Mouse (Mus musculus) telencephalon, adult 2 months (tissue): ENCODE measurements around the gene Tssk2.

Source experiments
- DNase-seq: peaks from one replicate; pipeline ENCODE4 v3.0.0-alpha.2; 2011; ENCODE audit warnings: low read depth, low spot score

Gene Tssk2

DNA sequence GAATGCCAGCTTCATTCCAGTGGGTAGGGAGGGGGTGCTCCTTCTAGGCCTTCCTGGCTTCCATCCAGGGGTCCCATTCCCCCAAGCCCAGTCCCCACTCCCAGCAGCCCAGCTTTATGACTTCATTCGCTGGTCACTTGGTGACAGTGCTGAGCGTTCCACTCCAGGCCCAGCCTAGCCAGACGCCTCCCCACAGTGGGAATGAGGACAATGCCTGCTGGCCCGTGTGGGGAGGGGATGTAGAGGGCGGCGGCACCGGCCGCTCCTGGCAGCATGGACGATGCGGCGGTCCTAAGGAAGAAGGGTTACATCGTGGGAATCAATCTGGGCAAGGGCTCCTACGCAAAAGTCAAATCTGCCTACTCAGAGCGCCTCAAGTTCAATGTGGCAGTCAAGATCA, at the start of gene Tssk2, which contains the start of gene Dgcr2:
TSS of gene Tssk2 (plus strand) at position 176 of the 400 bp plus-strand sequence.
TSS of gene Dgcr2 (minus strand) at position 101 of the 400 bp plus-strand sequence.
- DNase-seq = no peak

DNA sequence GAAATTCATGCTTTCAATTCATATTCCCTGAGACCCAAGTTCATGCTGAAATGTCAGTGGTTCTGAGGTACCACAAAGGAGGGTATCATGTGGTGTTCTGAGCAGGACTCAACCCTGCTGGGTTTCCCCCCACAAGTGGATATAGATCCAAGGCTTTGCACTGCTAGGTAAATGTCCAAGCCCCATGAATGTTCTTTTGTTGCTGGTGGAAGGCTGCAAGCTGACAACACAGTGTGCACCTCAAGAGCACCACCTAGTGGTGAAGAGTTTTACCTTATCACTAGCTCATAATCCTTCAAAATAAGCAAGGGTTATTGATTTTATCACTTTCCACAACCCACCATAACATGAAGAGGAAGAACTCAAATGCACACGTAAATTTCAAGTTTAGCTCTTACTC, 49.5 kb upstream of the Tssk2 start:
- DNase-seq = no peak

DNA sequence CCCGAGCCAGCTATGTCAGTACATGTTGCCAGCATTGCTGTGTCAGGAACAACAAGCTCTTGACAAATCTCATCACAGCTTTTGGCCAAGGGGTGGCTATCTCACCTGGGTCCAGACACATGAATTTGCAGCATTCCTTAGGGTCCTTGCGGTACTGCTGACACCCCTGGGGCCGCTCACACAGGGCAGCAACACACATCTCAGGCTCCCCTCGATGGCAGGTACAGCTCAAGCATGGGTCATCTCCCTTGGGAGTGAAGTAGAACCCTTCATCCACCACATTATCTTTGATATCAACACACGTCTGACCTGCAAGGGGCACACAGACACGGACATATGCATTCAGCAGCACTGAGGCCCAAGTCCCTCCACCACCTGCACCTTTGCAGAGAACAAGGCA, 49.0 kb upstream of the Tssk2 start:
- DNase-seq = no peak

DNA sequence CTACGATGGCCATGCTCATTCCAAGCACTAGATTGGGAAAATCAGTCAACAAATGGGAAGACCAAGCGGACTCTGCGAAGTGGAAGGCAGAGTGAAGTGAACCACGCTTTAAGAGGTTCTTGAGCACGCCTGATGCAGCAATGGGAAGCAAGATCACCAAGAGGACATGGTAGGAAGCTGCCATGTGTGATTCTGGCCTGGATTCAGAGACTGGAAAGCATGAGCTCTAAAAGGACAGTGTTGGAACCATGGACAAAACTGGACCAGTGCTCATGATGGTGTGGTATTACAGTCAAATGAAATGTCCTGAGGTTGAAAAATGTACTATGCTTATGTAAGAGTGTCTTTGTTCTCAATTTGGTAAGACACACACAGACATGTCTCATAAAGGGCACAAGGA, 47.1 kb upstream of the Tssk2 start:
- no peak for DNase-seq

DNA sequence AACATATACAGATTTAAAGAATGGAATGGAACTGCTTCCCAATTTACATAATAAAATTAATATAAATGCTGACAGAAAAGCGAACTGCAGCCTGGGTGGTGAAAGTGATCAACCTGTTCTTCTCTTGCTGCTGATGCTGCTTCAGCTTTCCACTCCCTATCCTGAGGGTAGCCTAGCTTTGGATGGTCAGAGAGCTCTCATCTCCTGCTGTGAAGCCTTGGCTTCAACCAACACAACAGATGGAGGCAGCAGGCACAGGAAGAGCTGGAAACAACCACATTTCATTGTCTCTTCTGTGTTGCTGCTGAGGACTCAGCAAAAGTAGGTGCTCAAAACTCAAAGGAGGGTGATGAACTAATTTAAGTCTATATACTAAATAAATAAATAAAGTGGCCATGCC, 46.6 kb upstream of the Tssk2 start:
- no peak for DNase-seq

DNA sequence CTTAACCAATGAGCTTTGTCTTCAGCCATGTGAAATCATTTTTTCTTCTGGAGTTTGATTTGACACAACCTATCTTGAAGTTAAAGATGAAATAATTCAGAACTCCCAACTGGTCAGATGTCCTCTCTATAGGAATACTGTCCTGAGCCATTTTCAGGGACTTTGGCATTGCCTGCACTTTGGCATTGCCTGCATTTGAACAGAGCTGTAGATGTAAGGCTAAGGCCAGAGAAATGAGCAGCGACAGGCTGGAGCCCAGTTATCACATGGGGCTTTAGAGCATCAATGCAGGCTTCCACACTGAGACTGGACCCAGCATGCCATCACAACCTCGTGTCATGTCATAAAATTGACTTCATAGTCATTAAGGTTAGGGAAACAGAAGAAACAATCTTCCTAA, 45.2 kb upstream of the Tssk2 start:
- DNase-seq = no peak

DNA sequence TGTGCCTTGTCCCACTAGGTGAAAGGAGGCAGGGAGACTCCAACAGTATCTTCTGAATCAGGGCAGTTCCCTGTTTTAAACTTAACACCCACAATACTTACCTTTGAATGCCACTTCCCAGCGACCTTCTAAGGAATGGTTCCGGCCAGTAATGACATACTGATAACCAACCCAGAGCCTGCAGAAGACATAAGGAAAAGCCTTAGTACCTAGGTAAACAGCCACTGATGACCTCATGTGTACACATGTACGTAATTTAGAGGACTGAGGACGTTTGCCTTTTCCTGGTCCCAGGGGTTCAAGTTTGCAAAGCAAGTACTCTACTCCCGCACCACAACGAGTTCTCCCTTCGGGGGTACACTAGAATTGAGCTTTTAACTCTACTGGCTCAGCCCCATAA, 41.3 kb upstream of the Tssk2 start:
- DNase-seq = no peak

DNA sequence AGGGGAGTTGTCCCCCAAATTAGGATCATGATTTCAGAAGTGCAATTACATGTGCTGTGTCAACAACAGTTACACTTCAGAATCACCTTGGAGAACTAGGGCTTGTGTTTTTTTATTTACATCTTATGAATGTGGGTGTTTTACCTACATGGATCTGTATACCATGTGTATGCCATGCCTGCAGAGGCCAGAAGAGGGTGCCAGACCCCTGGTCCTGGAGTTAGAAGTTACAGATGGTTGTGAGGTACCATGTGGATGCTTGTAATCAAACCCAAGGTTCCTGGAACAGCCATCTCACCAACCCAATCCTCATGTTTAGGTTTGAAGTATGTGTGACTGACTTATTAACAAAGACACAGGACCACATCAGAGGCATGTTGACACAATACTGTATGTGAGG, 39.8 kb upstream of the Tssk2 start:
- DNase-seq = no peak

DNA sequence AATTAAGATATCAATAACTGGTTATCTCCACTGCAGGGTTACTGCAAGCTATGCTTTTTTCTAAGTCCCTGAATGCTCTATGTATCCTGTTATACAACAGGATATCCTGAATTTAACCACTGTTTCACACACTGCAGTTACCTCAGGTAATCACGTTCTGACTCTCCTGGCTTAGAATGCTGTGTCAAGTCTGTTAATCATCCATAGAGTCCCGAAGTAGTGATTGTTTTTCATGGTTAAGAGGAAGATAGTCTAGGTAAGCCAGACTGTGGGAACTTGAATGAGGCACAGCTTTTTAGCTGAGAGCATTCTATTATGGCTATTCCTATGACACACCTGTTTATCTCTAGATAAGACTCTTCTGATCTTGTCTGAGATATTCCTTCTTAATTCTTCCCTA, 33.1 kb upstream of the Tssk2 start:
- no peak for DNase-seq

DNA sequence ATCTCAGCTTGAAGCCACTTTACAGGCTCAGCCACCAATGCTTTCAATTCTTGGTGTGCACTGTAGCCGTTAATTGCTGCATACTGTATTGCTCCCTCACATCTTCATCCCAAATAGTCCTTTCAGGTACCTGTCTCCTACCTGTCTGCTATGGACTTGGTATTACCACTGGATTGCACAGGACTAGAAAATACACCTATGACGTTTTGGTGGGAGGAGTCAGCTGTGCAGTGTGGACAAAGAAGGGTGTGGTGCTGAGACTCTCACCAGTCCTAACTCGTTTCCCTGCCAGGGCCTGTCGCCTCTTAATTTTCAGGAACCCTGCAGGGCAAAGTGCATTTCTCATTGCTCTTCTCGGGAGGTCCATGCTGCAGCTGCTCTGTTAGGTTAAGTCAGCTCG, 32.7 kb upstream of the Tssk2 start:
- DNase-seq = no peak

DNA sequence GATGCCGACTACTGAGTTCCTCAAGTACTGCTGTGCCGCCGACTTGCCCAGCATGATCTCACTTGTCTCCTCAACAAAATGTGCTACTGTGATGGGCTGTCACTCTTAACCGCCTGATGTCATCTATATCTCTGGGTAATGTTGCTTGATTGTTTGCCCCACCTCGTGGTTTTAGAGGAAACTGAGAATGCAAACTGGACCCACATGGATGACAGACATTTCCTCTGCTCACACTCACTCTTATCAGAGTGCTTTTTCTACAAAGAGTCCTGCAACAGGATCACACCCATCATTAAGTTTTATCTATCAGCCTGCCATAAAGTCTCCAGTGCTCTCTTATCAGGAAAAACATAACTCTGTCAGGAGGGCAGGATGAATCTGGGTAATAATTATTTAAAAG, 27.2 kb upstream of the Tssk2 start:
- DNase-seq = no peak

DNA sequence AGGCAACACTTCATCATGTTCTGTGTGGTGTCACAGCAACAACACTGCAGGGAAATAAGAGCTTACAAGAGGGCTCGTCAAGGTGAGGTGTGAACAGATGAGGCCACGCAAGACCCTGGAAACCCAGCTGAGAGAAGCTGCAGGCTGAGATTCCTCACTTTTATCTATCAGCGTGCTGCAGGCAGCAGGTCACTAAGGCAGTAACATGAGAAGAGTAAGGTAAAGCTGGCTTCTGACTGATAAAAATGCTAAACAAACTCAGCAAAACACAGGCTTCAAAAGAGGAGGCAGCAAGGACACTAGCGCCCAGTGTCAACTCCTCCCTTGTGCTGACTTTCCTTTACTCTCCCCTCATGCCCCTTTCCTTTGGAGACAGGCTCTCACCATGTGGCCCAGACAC, 25.4 kb upstream of the Tssk2 start:
- no peak for DNase-seq

DNA sequence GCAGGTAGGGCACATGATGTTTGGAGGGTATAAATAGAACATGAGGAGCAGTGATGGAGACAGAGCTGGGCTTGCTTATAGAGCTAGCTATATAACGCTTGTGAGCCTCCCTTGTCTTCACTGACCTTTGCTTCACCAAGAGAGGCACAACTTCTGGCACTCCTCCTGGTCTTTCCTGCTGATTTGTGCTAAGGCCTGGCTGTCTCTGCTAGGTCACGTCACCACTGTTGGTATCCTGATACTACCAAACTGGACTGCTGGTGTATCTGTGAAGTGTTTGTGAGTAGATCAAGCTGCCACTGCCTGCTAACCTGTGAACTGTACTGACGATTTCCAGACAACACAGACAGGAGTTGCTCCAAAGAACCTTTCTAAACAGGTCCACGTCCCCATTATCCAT, 23.3 kb upstream of the Tssk2 start:
- DNase-seq = no peak

DNA sequence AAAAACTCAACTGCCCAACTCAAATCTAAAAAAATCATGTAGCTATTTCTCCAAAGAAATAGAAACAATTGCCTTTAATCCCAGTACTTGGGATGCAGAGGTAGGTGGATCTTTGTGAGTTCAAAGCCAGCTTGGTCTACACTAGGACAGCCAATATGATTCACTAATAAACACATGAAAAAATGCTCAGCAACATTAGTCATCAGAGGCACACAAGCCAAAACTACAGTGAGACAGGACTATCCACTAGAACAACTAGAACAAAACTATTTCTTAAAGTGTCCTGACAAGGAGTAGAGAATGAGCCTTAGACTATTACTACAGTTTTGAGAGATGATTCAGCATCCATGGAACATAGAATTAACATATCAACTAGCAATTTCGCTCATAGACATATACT, 22.3 kb upstream of the Tssk2 start:
- no peak for DNase-seq

DNA sequence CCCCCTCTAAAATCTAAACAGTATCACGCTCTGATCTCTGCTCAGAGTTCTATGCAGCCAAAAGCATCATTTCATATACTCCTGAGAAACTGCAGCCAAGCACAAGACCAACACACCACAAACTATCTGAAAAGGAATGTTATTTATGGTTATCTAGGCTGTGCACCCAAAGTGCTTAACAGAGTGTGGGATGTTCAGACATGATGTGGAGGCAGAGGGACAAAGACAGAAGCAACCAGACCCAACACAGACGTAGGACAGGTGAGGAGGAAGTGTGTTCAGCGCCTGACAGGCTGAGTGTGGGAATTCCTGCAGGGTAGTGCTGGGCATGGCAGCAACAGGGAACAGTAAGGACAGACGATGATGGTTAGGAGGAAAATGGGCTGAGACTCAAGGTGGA, 18.9 kb upstream of the Tssk2 start:
- DNase-seq = peak; percentile 50

DNA sequence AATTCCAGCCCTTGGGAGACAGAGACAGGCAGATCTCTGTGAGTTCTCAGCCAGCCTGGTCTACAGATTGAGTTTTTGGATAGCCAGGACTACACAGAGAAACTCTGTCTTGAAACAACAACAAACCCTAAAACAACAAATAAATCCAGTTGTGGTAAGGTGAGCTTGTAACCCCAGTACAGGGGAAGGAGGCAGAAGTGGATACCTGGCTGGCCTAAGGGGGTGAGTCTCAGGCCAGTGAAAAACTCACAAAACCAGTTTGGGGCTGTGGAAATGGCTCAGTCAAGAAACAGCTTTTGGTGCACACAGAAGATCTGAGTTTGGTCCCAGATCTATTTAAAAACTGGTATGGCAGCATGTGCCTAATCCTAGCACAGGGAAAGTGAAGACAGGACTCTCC, 16.2 kb upstream of the Tssk2 start:
- no peak for DNase-seq

DNA sequence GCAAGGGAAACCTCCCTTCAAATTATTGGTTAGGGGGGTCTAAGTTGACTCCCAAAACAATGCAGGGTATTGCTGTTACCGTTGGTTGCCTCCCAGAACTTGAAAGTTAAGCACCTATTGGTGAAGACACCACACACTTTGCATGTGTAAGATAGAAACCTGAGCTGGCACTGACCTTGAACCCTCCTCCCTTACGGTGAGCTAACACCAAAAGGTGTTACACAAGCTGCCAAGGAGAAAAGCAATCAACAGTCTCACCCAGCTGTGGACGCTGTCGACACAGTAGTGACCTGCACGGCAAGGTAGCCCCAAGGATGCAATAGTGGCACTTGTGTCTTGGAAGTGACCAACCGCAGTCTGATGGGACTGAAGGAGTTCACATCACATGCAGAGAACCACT, 14.3 kb upstream of the Tssk2 start:
- no peak for DNase-seq

DNA sequence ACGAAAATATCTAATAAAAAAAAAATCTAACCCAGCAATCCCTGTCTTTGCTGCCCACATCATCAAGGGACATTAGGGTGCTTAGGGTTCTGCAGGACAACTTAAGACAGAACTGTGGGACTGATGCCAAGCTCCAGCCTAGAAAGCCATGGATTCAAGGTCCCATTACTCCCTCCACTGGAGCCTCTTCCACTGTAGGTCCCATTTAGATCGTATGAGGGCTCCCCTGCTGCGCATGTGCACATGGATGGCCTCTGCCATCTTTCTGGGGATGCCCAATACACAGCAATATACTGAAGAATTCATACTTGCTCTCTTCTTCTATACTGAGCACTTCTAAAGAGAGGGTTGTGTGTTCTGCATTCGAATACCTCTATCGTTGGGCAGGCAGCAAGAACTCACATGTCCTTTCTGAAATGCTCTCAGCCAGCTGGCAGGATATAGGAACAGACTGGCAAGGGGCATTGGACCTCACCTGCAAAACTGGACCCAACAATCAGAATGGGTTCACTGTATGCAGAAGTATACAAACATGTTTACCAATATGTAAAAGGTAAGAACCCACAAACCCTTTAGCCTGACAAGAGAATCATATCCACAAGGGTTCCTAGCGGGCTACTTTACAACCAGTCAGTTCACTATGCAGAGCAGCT, 8.6 kb upstream of the Tssk2 start:
- DNase-seq = no peak

DNA sequence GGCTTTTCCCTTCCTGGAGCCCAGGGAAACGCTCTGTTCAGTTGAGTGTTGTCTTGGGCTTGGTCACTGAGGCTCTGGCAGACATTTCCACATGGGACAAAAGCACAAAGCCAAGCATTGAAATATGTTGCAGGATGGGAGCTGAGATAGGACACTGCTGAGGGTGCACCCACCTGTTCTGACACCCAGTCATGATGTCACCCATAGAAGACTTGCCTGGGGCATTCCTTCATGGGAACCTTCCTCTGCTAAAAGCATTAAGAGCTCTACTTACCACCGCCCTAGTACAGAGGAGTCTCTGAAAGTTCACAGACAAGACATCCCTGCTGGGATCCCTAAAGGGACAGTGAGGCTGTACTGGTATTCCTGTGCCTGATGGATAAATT, 8.1 kb upstream of the Tssk2 start:
- no peak for DNase-seq

DNA sequence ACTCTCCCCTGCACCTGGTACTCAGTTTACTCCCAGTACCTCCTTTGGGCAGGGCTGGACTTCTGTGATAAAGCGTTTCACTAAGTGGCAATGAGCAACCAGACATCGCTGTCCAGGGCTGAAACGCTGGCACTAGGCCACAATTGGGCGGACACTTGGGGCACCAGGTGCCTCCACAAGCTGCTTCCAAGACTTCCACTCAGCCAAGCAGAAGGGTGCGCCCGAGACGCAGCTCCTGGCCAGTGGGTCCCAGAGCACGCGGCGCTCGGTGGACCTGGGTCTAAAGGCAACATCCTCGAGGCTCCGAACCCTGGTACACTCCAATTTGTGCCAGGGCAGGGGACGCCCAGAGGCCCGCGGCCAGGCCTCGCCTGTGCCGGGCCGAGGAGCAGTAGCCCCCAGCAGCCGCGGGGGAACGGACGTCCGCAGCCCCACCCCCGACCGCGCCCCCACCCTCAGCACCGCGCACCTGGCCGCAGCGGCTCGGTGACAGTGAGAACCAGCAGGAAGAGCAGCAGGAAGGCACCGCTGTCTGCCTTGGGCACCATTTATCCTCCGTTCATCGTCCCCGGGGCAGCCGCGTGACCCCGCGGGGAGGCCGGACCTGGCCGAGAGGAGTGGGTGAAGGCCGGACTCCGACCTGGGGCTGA, 7.4 kb upstream of the Tssk2 start:
- DNase-seq = no peak

DNA sequence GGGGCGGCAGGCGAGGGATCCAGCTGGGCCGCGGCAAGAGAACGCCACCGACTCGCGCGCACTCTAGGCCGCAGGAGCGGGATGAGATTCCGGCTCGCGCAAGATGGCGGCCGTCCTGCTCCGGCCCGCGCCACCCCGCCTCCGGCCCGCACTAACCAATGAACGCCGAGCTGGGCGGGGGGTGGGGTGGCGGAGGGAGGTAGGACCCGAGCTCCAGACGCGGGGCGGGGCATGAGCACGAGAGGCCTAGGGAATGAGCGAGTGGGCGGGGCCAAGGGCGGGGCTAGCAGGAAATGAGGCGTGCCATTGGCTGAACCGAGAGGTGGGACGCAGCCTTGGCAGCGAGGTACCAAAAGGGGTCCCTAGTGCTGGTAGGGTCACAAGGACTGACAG, 6.9 kb upstream of the Tssk2 start, which contains the start of gene Gm20518:
TSS of gene Gm20518 (minus strand) at position 105 of the 393 bp plus-strand sequence.
- DNase-seq = peak; percentile 92

DNA sequence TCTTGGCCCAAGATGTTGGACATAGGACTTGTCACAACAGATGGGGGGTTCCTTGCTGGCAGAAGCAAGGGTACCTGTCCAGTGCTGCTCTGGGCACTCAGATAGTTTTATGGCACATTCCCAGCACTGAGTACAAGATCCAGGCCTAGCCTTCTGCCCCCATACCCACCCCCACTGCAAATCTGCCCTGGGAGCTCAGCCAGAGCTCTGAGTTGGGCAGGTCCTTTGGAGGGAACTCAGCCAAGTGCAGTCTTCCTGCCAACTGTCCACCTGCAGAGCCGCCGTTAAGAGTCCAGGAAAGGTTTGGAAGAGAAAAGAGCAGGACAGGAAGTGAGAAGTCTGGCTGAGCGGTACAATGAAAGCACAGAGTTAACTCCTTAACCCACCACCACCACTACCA, 5.8 kb upstream of the Tssk2 start:
- DNase-seq = no peak

DNA sequence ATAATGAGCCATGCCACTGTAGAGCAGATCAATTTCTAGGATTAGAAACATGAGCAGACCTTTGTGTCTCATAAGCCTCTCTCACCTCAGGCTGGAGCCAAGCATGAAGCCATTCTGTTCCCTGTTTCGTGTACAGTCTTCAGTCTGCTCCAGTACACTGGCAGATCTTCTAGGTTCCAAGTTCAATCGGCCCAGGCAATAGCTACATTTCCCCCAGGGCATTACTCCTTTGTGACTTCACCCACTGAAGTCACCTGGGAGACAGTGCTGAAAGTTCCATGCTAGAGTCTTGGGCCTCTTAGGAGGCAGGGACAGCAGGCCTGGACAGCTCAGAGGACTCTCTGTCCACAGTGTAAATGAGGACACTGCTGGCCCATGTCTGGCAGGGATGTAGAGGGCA, 4.5 kb upstream of the Tssk2 start, which contains the start of gene Tssk1:
TSS of gene Tssk1 (plus strand) at position 301 of the 400 bp plus-strand sequence.
- no peak for DNase-seq

DNA sequence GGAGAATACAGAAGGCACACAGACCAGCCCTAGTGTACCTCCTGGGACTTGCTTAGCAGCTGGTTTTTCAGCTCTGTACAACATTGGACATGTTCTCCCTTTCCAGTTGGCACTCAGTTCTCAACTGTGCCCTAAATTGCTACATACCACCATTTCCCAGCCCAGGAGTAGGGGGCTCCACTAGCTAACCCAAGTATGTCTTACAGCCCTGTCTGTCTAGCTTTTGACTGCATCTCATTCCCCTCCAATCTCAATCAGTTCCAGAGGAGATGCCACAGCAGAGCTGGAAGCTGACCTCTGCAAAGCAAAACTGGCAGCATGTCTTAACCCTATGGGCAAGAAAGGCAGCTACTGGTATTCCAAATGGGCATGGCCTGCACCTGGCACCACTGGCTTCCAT, 2.3 kb upstream of the Tssk2 start:
- no peak for DNase-seq
